Mouse (Mus musculus) B cell, adult 2 months (primary cell): Measurements from ENCODE around the gene Prkd3.

Experiments used
- DNase-seq, 2 experiments: peaks; one replicate each; pipeline ENCODE4 v3.0.0; 2022

Gene Prkd3

DNA sequence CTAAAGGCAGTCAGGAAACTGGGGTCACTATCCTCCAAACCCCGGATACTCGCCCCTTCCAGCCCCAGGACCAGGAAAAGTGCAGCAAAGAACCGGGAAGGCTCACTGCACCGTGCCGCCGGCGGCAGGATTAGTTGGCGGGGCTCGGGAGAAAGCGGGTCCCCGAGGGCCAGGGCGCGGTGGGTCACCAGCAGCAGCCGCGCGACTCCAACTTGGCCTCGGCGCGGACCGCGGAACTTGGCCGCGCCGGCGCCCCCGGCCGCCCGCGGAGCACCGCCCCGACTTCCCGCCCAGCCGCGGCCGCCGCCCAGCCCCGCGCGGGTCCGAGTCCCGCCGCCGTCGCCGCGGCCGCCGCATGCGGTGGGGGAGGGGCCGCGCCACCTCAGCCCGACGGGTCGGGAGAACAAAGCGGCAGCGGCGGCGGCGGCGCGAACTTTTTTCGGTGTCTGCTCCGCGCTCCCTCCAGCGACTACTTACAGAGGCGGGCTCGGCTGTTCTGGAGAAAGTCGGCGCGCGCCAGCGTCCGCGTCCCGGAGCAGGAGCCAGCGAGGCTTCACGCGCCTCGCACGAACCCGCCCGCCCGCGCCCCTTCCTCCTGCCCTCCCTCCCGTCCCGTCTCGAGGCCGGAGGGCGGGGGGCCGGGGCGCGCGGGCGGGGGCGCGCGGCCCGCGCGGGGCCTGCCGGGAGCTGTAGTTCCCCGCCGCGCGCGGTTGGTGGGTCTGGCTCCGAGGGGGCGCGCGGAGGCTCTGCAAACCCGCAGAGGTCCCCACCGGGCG, at the start of gene Prkd3:
Gene Prkd3 (minus strand): TSS at position 609 of the 776 bp plus-strand sequence.
- DNase-seq = peak; percentile 59 to 66

DNA sequence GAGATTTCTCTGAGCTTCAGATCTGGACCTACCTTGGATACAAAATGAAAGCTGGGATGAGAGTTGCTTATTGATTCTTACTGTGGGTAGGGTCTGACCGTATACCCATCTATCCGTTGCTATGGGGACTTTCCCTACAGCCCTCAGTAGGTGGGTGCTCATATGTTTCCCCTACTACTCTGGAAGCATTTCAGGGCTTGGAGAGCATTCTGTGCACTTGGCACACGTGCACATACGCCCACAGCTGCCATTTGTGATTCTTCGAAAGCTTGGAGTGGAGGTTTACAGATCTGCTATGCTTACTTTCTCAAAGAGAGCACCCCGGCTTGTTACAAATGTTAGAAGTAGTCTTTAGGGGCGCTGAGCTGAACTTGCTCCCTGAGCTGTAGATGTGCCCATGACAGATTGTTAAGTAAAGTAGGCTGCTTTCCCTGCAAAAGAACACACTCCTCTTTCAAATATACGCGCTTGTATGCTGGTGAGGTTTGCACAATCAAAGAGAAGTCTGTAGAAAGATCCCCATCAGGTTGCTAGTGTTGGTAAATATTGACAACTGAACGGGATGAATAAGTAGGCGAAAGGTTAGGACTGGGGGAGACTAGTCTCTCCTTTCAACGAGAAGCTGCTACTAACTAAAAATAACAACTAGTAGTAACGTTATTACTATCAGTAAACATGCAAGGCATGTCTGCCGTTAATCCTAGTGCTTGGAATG, 49.3 kb upstream of the Prkd3 start:
- DNase-seq = no peak

DNA sequence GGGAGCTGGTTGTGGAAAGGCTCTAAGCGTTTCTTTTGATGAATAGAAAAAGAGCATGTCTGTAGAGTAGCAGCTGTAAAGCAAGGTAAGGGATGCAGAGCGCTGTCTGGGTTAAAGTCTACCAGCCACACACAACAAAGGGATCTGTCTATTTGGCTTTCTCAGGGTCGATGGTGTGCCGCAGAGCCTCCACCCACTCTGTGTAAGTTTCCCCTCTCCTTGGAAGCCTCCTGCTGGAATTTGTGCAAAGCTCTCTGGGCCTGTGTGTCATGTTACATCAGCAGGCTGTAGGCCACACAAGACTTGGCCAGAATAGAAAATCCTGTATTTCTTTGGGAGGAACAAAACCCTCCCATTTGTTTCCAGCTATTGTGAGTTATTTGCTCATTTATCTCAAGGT, 48.4 kb upstream of the Prkd3 start:
- DNase-seq = no peak

DNA sequence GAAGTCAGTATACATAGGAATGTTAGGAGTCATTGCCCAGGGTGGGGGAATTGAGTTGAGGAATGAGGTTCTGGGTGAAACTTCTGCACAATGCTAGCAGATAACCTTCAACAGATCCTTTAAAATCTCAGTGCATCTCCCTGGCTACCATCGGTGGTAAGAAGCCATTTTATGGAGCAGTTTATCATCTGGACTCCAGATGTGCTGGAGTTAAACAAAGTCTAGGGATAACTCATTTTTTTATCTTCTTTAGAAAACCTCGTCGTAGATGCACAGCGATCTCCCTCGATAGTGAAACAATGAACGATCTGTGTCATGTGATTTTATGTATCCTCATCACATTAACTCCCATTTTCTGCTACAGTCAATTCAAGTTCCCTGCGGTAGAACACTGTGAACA, 48.0 kb upstream of the Prkd3 start:
- no peak for DNase-seq

DNA sequence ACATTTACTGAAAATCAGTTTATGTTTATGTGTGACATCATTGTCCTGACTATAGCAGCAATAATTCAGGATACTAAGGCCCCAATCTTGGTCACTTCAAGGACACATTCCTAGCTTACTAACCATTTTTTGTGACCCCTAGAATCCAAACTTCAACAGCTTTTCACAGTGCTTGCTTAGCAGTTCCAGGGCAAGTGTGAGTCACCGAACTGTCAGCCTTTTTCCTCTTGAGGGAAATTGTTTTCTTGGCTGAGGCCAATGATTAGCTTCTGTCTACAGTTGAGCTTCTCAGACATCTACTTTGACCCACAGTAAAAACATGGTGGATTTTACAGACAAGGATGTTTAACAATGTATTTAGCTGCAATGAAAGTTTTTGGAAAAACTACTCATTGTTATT, 43.6 kb upstream of the Prkd3 start:
- no peak for DNase-seq

DNA sequence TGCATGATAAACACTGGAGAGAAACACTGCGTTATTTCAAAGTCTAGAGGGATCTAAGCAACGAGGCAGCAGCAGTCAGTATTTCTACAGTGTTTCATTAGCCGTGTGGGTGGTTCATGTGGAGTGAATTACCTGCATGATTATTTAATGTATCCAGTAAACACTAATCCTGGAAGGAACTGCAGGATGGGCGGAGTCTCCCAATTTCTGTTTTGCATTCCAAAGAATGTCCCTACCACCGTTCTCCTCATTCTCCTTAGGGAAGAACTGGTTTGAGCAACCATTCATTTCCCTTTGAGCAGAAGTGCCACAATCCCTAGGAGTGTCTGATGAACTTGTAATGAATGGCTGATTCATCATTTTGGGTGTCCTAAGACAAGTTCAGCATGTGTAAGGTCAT, 39.6 kb upstream of the Prkd3 start:
- no peak for DNase-seq

DNA sequence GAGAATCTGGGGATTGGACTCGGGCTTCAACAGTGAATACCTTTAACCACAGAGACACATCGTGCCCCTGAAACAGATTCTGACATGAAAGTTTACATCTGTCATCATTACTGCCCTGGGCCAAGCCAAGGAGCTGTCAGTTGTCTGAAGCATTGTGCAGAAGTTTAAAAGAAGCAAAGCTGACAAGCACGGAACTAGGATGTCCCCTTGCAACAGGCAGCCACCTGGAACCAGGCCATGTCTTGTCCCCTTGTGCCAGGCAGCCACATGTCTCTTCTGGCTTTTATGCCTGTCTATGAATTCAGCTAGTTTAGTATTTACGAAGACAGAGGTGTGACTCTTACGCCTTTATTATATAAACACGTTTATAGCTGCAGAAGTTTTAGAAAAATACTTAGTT, 37.7 kb upstream of the Prkd3 start:
- no peak for DNase-seq

DNA sequence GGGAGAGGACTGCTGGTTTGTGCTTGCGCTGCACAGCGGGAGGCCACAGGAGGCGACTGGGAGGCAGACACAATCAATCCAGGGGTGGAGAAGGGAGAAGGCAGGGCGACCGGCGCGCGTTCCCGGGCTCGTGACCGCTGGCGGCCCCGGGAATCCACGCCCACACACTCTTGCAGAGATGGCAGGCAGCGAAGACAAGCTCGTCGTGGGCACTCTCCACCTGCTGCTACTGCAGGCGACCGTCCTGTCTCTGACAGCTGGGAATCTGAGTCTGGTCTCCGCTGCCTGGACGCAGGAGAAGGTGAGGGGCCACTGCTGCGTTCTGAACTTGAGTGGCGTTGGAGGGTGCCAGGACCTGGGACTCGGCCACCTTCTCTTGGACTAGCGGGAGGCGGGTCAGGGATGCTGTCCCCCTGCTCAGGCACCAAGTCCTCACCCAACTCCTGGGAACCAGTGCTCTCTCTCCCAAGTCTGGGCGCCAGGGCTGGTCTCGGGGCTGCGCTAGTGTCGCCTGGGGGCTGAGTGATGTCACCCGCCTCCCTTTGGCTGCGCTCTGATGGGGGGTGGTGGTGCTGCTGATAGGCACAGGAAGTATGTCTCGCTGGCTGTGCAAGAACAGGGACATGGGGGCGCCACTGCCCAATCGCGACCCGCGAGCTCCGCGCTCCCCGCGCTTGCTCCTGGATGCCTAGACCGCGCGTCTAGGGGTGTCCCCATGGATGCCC, 31.6 kb upstream of the Prkd3 start:
- DNase-seq = peak; percentile 41 to 42

DNA sequence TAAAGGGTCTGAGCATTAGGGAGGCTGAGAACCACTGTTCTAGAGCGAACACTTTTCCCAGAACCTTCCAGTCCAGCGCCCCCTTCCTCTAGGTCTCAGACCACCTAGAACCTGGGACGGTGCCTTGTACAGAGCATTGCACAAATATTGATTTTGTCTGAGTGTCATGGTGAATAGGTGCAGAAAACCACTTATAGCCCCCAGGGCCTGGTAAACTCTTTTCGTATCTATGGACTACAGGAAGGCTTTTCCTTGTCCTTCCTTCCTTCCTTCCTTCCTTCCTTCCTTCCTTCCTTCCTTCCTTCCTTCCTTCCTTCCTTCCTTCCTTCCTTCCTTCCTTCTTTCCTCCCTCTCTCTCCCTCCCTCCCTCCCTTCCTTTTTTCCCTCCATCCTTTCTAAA, 31.0 kb upstream of the Prkd3 start, which contains the start of gene Qpct:
Gene Qpct (plus strand): TSS at position 301 of the 400 bp plus-strand sequence.
- no peak for DNase-seq

DNA sequence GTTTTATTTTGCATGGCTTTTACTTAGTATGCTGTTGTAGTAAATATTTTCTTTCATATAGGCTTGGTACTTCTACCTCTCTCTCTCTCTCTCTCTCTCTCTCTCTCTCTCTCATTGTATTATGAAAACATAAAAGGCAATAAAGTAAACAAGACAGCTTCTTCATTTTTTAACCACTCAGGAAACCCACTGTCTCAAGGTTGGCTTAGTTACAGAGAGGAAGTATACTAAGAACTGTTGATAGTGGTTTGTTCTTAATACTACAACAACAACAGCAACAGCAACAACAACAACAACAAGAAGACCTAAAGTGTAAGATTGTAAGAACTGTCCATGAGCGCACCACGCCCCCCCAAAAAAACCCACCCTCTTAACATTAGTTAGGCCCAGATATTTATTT, 23.1 kb upstream of the Prkd3 start:
- no peak for DNase-seq

DNA sequence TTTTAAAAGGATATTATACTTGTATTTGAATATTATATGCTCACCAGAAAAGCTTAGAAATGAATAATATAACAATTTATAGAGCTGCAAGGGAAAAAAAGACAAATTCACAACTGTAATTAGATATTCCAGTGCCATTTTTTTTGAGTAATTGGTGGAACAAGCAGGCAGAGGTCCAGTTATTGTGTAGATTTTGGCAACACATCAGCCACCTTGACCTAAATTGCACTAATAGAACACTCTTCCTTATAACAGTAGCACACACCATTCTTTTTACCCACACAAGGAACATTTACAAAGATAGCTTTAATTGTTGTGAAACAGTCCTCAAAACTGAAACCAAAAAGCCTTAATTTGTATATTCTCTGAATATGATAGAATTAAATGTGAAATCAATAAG, 19.0 kb upstream of the Prkd3 start:
- DNase-seq = no peak

DNA sequence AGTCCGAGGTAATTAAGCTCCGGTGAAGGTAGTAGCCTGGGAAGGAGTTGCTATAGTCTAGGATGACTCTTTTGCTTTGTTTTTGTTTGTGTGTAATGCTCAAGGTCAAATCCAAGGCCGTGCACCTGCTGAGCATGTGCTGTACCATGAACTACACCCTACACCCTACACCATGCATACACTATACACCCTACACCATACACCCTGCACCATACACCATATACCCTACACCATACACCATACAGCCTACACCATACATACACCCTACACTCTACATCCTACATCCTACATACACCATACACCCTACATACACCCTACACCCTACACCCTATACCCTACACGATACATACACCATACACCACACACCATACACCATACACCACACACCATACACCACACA, 12.2 kb upstream of the Prkd3 start:
- no peak for DNase-seq

DNA sequence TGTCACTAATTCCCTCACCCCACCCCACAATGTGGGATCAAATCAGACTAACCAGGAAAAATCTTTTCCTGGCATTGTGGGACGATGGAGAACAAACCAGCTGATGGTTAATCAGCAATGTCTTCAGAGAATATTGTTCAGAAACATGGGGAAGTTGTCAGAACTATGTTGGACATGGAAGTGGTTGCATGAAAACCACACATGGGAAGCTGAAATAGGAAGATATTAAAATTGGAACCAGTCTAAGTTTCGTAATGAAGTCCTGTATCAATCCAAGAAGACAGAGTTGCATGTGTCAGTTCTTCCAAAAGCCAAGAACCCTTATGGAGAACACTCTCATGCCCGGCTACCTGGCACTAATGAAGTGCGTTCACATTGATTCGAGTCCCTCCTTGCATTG, 11.0 kb upstream of the Prkd3 start:
- no peak for DNase-seq

DNA sequence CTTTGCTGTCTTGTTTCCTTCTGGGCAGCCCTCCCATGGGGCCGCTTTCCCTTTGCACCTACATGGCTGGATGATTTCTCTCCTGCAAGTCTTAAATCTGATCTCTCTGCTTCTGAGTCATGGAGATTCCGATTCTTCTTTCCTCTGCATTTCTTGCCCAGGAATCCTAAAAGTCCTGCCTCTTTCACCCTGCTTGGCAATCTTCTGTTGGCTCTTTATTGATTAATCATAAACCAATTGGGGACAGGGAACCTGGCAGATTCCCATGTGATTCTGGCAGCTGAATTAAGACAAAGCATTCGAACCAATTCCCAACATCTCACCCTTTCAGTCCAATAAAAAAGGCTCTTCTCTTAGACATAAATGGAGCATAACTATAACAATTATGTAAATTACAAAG, 8.6 kb upstream of the Prkd3 start:
- DNase-seq = no peak

DNA sequence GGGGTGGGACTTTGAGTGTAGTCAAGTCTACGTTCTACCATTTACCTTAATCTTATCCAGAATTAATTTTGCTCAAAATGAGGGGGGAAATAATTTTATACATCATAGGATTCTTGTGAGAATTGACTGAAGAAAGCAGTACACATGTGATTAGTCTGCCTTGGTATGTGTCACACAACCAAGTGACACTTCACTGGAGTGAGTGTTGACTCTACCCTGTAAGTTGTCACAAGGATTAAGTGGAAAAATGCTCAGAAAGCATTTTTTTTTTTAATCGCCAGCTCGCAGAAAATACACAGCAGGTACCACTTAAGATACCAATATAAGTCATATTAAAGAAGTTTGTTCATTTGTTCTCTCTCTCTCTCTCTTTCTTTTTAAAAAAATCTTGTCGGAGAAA, 3.9 kb upstream of the Prkd3 start:
- no peak for DNase-seq

DNA sequence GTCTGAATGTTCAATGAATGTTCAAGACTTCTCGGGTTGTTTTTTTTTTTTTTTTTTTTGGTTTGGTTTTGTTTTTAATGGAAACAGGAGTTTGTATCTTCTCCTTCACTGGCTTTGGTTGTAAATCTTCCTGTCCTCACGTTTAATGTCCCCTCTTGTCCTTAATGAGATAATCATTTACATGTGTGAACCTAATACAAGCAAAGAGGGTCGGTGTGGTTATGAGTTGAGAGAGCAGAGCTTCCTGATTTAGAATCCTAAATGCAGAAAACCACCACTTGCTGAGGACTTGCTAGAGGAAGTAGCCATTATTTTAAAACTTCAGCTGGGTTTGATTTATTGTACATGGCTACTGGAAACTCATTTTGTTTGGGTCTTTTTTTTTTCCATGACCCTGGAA, 2.1 kb upstream of the Prkd3 start:
- DNase-seq = no peak

DNA sequence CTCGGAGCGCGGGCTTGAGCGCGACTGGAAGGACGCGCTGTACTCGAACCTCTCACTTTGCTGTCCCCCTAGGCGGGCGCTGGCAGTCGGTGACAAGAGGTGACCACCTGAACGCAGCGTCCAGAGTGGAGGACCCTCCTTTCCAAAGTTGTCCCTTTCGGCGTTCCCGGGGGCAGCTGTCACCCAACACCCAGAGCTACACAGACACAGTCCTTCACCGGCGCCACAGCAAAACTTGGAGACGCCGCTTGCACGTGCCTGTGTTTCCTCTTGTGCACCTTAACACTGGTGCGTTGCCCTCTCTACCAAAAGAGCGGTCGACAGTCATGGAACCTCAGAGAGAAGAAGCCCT, 344 bp upstream of the Prkd3 start:
- no peak for DNase-seq

DNA sequence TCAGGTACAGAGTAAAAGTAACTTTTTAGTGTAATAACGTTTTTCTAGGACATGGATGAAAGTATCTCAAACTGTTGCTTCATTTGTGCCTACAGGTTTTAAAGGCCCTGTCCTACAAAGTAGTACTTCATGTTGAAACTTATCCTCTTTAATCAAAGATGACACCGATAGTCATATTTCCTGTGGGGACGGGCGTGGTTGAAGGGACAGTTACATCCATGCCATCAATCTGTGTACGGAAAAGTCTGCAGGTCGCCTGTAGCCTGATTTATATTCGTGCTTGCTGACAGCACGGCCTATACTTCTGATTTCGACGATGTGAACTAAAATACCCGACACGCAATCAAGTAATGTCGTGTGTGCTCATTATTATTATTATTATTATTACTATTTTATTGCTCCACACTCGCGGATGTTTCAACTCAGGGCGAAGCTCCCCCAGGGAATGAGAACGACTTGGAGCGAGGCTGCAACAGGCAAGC, 849 bp downstream of the Prkd3 start:
- peak; percentile 10 to 15 for DNase-seq

DNA sequence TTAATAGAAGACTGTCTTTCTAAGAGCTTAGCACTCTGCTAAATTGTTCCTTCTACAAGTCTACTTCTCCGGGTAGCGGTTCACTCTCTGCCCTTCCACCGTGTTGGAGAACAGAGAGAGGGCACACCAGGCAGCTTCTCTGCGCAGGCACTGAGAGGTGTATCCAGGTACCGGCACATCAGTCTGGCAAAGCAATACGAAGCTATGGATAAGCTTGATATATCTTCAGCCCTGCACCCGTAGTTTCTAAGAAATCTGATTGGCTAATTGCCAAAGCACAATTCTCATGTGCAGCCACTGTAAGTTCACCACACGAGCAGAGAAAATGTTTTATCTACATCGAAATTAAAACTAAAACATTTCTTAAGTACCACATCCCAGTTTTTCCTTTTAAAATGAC, 2.2 kb downstream of the Prkd3 start:
- no peak for DNase-seq

DNA sequence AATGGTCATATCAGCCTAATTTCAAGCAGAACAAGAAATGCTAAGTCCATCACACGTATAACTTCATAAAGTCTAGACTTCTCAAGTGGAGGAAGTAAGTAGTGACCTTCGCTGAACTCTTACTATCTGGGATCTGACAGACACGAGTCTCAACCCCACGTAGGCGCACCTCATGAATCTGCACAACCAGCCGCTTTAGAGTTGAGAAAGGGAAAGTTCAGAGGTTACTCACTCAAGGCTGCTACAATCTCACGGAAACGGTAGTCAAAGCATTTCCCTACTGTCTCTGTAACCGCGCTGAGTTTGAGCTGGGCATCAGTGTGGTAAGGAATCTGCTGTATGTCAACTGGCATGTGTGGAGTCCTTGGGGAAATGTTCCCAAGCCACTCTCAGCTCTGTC, 4.8 kb downstream of the Prkd3 start:
- DNase-seq = no peak

DNA sequence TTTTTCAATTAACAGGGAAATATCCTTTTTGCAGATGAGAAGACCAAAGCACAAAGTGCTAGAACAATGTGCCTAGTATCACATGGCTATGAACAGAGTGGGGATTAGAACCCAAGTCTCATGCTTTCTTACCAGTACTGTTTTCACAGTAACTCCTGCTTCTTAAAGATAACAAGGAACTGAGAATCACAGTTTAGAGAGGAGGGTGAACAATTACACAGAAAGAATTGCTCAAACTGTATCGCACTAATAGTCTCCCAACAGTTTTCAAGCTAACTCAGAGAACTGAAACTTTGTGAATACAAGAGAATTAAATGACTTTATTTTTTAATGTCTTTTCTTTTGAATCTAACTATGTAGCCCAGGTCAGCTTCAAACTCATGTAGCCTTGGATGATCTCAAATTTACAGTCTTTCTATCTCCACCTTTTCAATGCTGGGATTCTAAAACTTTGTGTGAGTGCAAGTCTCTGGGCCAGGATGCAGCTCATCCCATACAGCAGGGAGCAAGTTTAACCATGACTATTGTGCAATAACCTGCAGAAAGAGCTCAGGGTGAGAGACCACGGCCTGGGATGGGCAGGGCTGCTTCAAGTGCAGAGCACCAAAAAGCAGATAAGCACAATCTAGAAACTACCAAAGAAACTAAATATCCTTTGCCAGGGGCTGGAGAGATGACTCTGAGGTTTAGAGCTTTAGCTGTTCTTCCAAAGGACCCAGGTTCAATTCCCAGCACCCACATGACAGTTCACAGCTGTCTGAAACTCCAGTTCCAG, 5.5 kb downstream of the Prkd3 start:
- no peak for DNase-seq

DNA sequence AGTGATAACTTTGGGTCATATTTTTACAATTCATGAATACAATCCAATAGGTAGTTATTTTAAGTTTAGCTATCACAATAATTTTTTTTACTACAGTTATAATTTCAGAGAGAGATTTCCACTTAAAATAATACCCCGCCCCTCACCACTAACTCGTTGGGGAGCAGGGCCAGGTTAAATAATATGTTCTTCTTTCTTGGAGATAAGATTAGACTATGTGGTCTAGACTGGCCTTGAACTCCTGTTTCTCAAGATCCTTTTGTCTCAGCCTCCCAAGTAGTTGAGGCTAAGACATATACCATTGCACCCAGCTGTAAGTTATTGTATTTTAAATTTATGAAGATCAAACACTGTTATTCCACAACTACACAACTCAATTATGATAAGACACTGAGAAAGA, 7.0 kb downstream of the Prkd3 start:
- no peak for DNase-seq

DNA sequence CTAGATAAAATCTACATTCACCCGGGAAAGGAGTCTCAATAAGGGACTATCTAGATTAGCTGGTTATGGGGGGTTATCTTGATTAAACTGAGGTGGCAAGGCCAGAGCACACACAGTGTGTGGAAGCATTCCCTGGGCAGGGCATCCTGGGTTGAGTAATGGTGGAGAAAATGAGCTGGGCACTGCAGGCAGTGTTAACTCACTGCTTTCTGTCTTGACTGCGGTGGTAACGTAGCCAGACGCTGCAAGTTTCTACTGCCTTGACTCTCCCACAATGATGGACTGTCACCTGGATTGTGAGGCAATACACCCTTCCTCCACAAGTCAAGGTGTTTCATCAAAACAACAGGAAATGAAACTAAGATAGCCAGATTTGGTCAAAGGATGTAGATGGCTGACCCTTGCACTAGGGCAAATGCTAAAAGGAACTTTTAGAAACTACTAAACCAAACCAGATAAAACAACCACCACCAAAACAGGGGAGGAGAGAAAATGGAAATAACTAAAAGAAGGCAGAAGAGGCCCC, 20.8 kb downstream of the Prkd3 start:
- DNase-seq = peak; percentile 26 to 29
